Mouse (Mus musculus): ENCODE data around the gene Mcu.

DNA sequence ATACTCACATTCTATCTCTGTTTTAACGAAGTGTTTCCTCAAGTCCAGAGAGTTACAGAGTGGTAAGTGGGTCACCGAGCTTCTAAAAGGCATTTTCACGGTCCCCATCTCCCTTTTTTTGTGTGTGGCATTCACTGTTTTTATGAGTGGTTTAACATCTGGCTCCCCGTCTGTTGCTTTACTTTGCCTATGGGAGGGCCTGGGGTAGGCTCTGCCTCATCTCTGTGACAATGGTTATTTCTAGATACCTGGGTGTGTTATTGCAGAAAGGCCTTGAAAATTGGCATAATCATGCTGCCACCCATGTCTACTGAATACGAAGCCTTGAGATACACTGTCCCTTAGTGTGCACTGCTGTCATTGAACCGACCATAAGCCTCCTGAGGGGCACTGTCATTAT lies 84.2 kb downstream of the Mcu start:
- TF ChIP-seq POLR2A (IDR thresholded peaks at IDR 0.05; ENCODE audit: control insufficient read depth, low read depth, low read length) (no peak), CTCF (IDR thresholded peaks at IDR 0.05; ENCODE audit: control insufficient read depth, insufficient read depth, insufficient replicate concordance, low read depth, low read length) (no peak)

Data from testis, adult 2 months (tissue).